Mouse (Mus musculus): ENCODE measurements around the gene Nudt3.

- no peak for TF ChIP-seq POLR2A (IDR thresholded peaks at IDR 0.05; ENCODE audit: insufficient read length, low read depth)
- no peak for TF ChIP-seq POLR2AphosphoS2 (IDR thresholded peaks at IDR 0.05; ENCODE audit: insufficient read length, low read depth)
Measured at GRCm38 (mm10) chr17:27575116-27575776, 48.0 kb downstream of the Nudt3 start.
